Mouse (Mus musculus) ES-CJ7 (cell line): ENCODE measurements around the gene Tnfsf10.

ENCODE experiments used
- DNase-seq: peaks from one replicate; pipeline ENCODE4 v3.0.0; 2011; ENCODE audit warnings: low read depth, low spot score

Gene Tnfsf10

GRCm38 (mm10) chr3:27370582-27371275 lies 53.9 kb downstream of the Tnfsf10 start:
- peak; percentile 66 for DNase-seq

GRCm38 (mm10) chr3:27371276-27371621 lies 54.4 kb downstream of the Tnfsf10 start, which contains the start of gene Ghsr:
TSS of gene Ghsr (plus strand) at chr3:27371351.
- no peak for DNase-seq

- peak; percentile 16 for DNase-seq
Measured at GRCm38 (mm10) chr3:27371725-27372650, 55.2 kb downstream of the Tnfsf10 start.

GRCm38 (mm10) chr3:27374396-27374795 lies 57.6 kb downstream of the Tnfsf10 start:
- DNase-seq = no peak

- DNase-seq = no peak
Measured at GRCm38 (mm10) chr3:27377935-27378334, 61.1 kb downstream of the Tnfsf10 start.

GRCm38 (mm10) chr3:27384836-27385235 lies 68.0 kb downstream of the Tnfsf10 start:
- no peak for DNase-seq

GRCm38 (mm10) chr3:27389923-27390322 lies 73.1 kb downstream of the Tnfsf10 start:
- DNase-seq = no peak
